Mouse (Mus musculus): ENCODE results near the gene Slc29a4. TPM values are rescaled to one million over a fixed set of nuclear protein-coding genes. Genes with fewer than 3 reads are reported as not detected.

Gene Slc29a4
- polyA plus RNA-seq, 2 experiments: 5.8 to 8.0 TPM

DNA sequence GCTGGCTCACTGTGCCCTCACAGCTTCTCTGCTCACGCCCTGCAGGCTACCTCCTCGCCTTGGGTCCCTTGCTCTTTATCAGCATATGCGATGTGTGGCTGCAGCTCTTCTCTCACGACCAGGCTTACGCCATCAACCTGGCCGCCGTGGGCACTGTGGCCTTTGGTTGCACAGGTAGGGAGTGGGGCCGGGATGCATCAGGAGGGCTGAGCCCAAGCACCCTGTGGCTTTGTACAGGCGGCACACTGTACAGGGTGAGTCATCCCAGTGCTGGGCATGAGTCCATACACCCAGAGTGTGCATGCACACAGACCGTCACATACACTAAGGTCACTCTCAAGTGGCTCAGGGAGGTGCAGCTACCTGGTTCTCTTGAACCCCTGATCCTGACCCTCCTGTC, 21.7 kb downstream of the Slc29a4 start:
- H3K36me3 ChIP-seq (ENCODE audit: control insufficient read depth, insufficient read depth, low read length): no peaks in the 10 kb centered on the region
- H3K4me2 ChIP-seq (replicated peaks; ENCODE audit: low read depth, low read length, severe bottlenecking): no peak overlapping the region
- ATAC-seq (ENCODE audit: low FRiP score, low read depth): no peak
- H3K9ac ChIP-seq (ENCODE audit: low read depth, low read length, severe bottlenecking): no peak overlapping the region
- no peaks in the 10 kb centered on the region for H3K27me3 ChIP-seq (ENCODE audit: control insufficient read depth, insufficient read depth, low read length)
- H3K27ac ChIP-seq (replicated peaks; ENCODE audit: low read depth, low read length): no peak overlapping the region
- no peaks in the 10 kb centered on the region for H3K4me1 ChIP-seq (ENCODE audit: control insufficient read depth, insufficient read depth, low read length)
- TF ChIP-seq POLR2A (IDR thresholded peaks at IDR 0.05; ENCODE audit: borderline replicate concordance, extremely low read depth, insufficient read depth, insufficient read length): no peak
- WGBS: 87% methylated on average over 10 of the region's 10 CpGs
- H3K9me3 ChIP-seq (ENCODE audit: control insufficient read depth, low read length): no peaks in the 10 kb centered on the region
- H3K4me3 ChIP-seq (replicated peaks; ENCODE audit: low read length): no peak overlapping the region
- no peak for DNase-seq (ENCODE audit: low spot score)

DNA sequence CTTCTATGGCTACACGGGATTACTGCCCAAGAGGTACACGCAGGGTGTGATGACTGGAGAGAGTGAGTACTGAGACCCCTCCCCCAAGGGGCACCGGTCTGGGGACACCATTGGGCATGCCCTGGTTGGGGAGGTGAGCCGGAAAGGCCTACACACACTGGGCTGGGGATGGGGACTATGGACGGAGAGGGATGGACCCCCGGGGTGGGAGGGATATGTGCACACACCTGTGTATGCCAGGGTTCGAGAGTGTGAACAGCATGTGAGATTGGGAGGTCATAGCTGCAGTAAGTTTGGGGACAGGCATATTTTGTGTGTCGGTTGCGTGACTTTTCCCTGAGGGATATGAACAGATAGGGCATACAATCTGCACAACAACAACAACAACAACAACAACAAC, 22.7 kb downstream of the Slc29a4 start:
- ATAC-seq (ENCODE audit: low FRiP score, low read depth): no peak
- H3K9ac ChIP-seq (ENCODE audit: low read depth, low read length, severe bottlenecking): no peak overlapping the region
- DNase-seq (ENCODE audit: low spot score): no peak
- no peaks in the 10 kb centered on the region for H3K4me1 ChIP-seq (ENCODE audit: control insufficient read depth, insufficient read depth, low read length)
- no peak overlapping the region for H3K4me3 ChIP-seq (replicated peaks; ENCODE audit: low read length)
- no peaks in the 10 kb centered on the region for H3K9me3 ChIP-seq (ENCODE audit: control insufficient read depth, low read length)
- WGBS: 89% methylated on average over 9 of the region's 9 CpGs
- H3K27ac ChIP-seq (replicated peaks; ENCODE audit: low read depth, low read length): no peak overlapping the region
- no peaks in the 10 kb centered on the region for H3K27me3 ChIP-seq (ENCODE audit: control insufficient read depth, insufficient read depth, low read length)
- no peak overlapping the region for H3K4me2 ChIP-seq (replicated peaks; ENCODE audit: low read depth, low read length, severe bottlenecking)
- TF ChIP-seq POLR2A (IDR thresholded peaks at IDR 0.05; ENCODE audit: borderline replicate concordance, extremely low read depth, insufficient read depth, insufficient read length): no peak
- H3K36me3 ChIP-seq (ENCODE audit: control insufficient read depth, insufficient read depth, low read length): no peaks in the 10 kb centered on the region

- Histone ChIP-seq H3K4me2 (replicated peaks; ENCODE audit: low read depth, low read length, severe bottlenecking) (no peak overlapping the region), H3K4me1 (ENCODE audit: control insufficient read depth, insufficient read depth, low read length) (no peaks in the 10 kb centered on the region), H3K4me3 (replicated peaks; ENCODE audit: low read length) (no peak overlapping the region), H3K27ac (replicated peaks; ENCODE audit: low read depth, low read length) (no peak overlapping the region), H3K27me3 (ENCODE audit: control insufficient read depth, insufficient read depth, low read length) (no peaks in the 10 kb centered on the region), H3K9ac (ENCODE audit: low read depth, low read length, severe bottlenecking) (no peak overlapping the region), H3K36me3 (ENCODE audit: control insufficient read depth, insufficient read depth, low read length) (no peaks in the 10 kb centered on the region), H3K9me3 (ENCODE audit: control insufficient read depth, low read length) (no peaks in the 10 kb centered on the region)
- no peak for TF ChIP-seq POLR2A (IDR thresholded peaks at IDR 0.05; ENCODE audit: borderline replicate concordance, extremely low read depth, insufficient read depth, insufficient read length)
- whole genome bisulfite sequencing: 82% methylated on average over 6 of the region's 6 CpGs
- ATAC-seq (ENCODE audit: low FRiP score, low read depth) (no peak), DNase-seq (ENCODE audit: low spot score) (no peak)
Observed at GRCm38 (mm10) chr5:142716056-142716455, 23.7 kb downstream of the Slc29a4 start.

DNA sequence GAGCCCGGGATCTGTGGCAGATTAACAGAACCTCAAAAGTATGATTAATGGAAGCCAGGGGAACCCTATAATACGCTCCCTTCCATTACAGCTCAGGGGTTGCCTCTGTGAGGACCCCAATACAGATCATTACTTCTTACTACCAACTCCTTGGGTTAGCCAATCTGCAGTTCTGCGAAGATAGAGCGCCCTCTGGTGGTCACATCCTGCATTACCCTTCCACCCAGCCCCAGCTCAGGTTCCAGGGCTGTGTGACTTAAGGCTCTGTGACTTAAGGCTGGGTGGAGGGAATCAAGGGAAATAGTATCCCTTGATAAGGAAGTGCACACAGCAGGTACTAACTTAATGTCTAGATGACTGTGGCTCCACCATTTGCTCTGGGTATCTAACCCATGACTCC, 25.7 kb downstream of the Slc29a4 start:
- ATAC-seq (ENCODE audit: low FRiP score, low read depth) (peak; percentile 45; the same call in 1 of the 2 replicates), DNase-seq (ENCODE audit: low spot score) (peak; percentile 63)
- Histone ChIP-seq H3K4me2 (replicated peaks; ENCODE audit: low read depth, low read length, severe bottlenecking) (no peak overlapping the region), H3K9ac (ENCODE audit: low read depth, low read length, severe bottlenecking) (no peak overlapping the region), H3K4me3 (replicated peaks; ENCODE audit: low read length) (no peak overlapping the region), H3K27me3 (ENCODE audit: control insufficient read depth, insufficient read depth, low read length) (no peaks in the 10 kb centered on the region), H3K27ac (replicated peaks; ENCODE audit: low read depth, low read length) (no peak overlapping the region), H3K9me3 (ENCODE audit: control insufficient read depth, low read length) (no peaks in the 10 kb centered on the region), H3K4me1 (ENCODE audit: control insufficient read depth, insufficient read depth, low read length) (no peaks in the 10 kb centered on the region), H3K36me3 (ENCODE audit: control insufficient read depth, insufficient read depth, low read length) (no peaks in the 10 kb centered on the region)
- TF ChIP-seq POLR2A (IDR thresholded peaks at IDR 0.05; ENCODE audit: borderline replicate concordance, extremely low read depth, insufficient read depth, insufficient read length): no peak
- 32% methylated on average over 4 of the region's 4 CpGs for WGBS

GRCm38 (mm10) chr5:142718486-142718885, 26.2 kb downstream of the Slc29a4 start:
- DNase-seq (ENCODE audit: low spot score) (no peak), ATAC-seq (ENCODE audit: low FRiP score, low read depth) (0 out of 2 replicates have a peak, but pooled peaks have one; percentile 19)
- Histone ChIP-seq H3K27ac (replicated peaks; ENCODE audit: low read depth, low read length) (no peak overlapping the region), H3K4me1 (ENCODE audit: control insufficient read depth, insufficient read depth, low read length) (no peaks in the 10 kb centered on the region), H3K36me3 (ENCODE audit: control insufficient read depth, insufficient read depth, low read length) (no peaks in the 10 kb centered on the region), H3K4me3 (replicated peaks; ENCODE audit: low read length) (no peak overlapping the region), H3K27me3 (ENCODE audit: control insufficient read depth, insufficient read depth, low read length) (no peaks in the 10 kb centered on the region), H3K9me3 (ENCODE audit: control insufficient read depth, low read length) (no peaks in the 10 kb centered on the region), H3K4me2 (replicated peaks; ENCODE audit: low read depth, low read length, severe bottlenecking) (no peak overlapping the region), H3K9ac (ENCODE audit: low read depth, low read length, severe bottlenecking) (no peak overlapping the region)
- no peak for TF ChIP-seq POLR2A (IDR thresholded peaks at IDR 0.05; ENCODE audit: borderline replicate concordance, extremely low read depth, insufficient read depth, insufficient read length)
- WGBS: 61% methylated on average over 25 of the region's 25 CpGs

GRCm38 (mm10) chr5:142719897-142720296, 27.6 kb downstream of the Slc29a4 start:
- Histone ChIP-seq H3K36me3 (ENCODE audit: control insufficient read depth, insufficient read depth, low read length) (peaks cover 4% of the 10 kb centered on the region; the same call in 1 of the 2 replicates), H3K4me1 (ENCODE audit: control insufficient read depth, insufficient read depth, low read length) (no peaks in the 10 kb centered on the region), H3K4me2 (replicated peaks; ENCODE audit: low read depth, low read length, severe bottlenecking) (no peak overlapping the region), H3K27ac (replicated peaks; ENCODE audit: low read depth, low read length) (no peak overlapping the region), H3K4me3 (replicated peaks; ENCODE audit: low read length) (no peak overlapping the region), H3K9me3 (ENCODE audit: control insufficient read depth, low read length) (no peaks in the 10 kb centered on the region), H3K27me3 (ENCODE audit: control insufficient read depth, insufficient read depth, low read length) (no peaks in the 10 kb centered on the region), H3K9ac (ENCODE audit: low read depth, low read length, severe bottlenecking) (no peak overlapping the region)
- TF ChIP-seq POLR2A (IDR thresholded peaks at IDR 0.05; ENCODE audit: borderline replicate concordance, extremely low read depth, insufficient read depth, insufficient read length): no peak
- no peak for DNase-seq (ENCODE audit: low spot score)
- 79% methylated on average over 13 of the region's 13 CpGs for WGBS
- ATAC-seq (ENCODE audit: low FRiP score, low read depth): no peak

Data from limb, embryonic 14.5 days (tissue).